Mouse (Mus musculus) forebrain, embryonic 15.5 days (tissue): ENCODE results near the gene Synpo2. TPM values are rescaled to one million over a fixed set of nuclear protein-coding genes. Genes with fewer than 3 reads are reported as not detected.
A peak's percentile ranks its signal among the peaks of the same experiment; 100 is the strongest.

ENCODE experiments used
- ATAC-seq: fragments of 200-750 bp; cut with Nextera tagmentation; replicated peaks from 2 replicates; pipeline ENCODE4 v1.8.0; 2017; ENCODE audit warnings: mild to moderate bottlenecking, moderate TSS enrichment, moderate library complexity
- H3K27ac ChIP-seq: fragments of 300-500 bp; sonication (generic); replicated peaks from 2 replicates; pipeline ENCODE4 v1.5.1; 2015; ENCODE audit warnings: mild to moderate bottlenecking, inconsistent platforms
- H3K27me3 ChIP-seq: fragments of 300-500 bp; sonication (generic); 2 replicates; pipeline ENCODE4 v1.6.1; 2015; ENCODE audit warnings: inconsistent platforms
- H3K36me3 ChIP-seq: fragments of 300-500 bp; sonication (generic); 2 replicates; pipeline ENCODE4 v1.6.1; 2015; ENCODE audit warnings: mild to moderate bottlenecking, inconsistent platforms
- H3K4me1 ChIP-seq: fragments of 300-500 bp; sonication (generic); 2 replicates; pipeline ENCODE4 v1.6.1; 2015; ENCODE audit warnings: inconsistent platforms
- H3K4me2 ChIP-seq: fragments of 300-500 bp; sonication (generic); replicated peaks from 2 replicates; pipeline ENCODE4 v1.6.1; 2015; ENCODE audit warnings: mild to moderate bottlenecking, inconsistent platforms
- H3K4me3 ChIP-seq: fragments of 300-500 bp; sonication (generic); 2 replicates; pipeline ENCODE4 v1.5.1; 2015; ENCODE audit warnings: mild to moderate bottlenecking, inconsistent platforms
- H3K9ac ChIP-seq: fragments of 300-500 bp; sonication (generic); replicated peaks from 2 replicates; pipeline ENCODE4 v1.6.1; 2015; ENCODE audit warnings: mild to moderate bottlenecking, inconsistent platforms
- H3K9me3 ChIP-seq: fragments of 300-500 bp; sonication (generic); 2 replicates; pipeline ENCODE4 v1.6.1; 2016; ENCODE audit warnings: inconsistent platforms
- WGBS: fragments of 180-500 bp; shearing (Covaris S2); methylation state at CpG from one replicate; pipeline ENCODE4 v1.1.7; 2015; ENCODE audit warnings: mixed read lengths; 5-methylcytosine and 5-hydroxymethylcytosine counted together
- polyA plus RNA-seq: library from polyadenylated mRNA; unstranded; fragments of >200 nt; fragmentation: Nextera tagmentation; extraction: Ambion mirVana; gene quantifications from 2 replicates; pipeline ENCODE4 v1.2.1, GENCODE M21; 2015

The Synpo2 gene
- polyA plus RNA-seq, 1 experiment from 2014 or later = 1.7 TPM

GRCm38 (mm10) chr3:123237446-123237845 lies 1.5 kb upstream of the Synpo2 start:
- Histone ChIP-seq H3K36me3 (no peaks in the 10 kb centered on the region), H3K27ac (no peak overlapping the region), H3K4me1 (peaks cover 19% of the 10 kb centered on the region), H3K9ac (no peak overlapping the region), H3K4me3 (no peak overlapping the region), H3K9me3 (no peaks in the 10 kb centered on the region), H3K4me2 (no peak overlapping the region), H3K27me3 (no peaks in the 10 kb centered on the region)
- no peak for ATAC-seq

GRCm38 (mm10) chr3:123237039-123237438 lies 1.1 kb upstream of the Synpo2 start:
- no peaks in the 10 kb centered on the region for H3K36me3 ChIP-seq
- H3K4me1 ChIP-seq = peaks cover 19% of the 10 kb centered on the region
- ATAC-seq = no peak
- H3K9ac ChIP-seq = no peak overlapping the region
- no peaks in the 10 kb centered on the region for H3K9me3 ChIP-seq
- 25% methylated on average over 7 of the region's 7 CpGs for WGBS
- no peaks in the 10 kb centered on the region for H3K27me3 ChIP-seq
- no peak overlapping the region for H3K4me3 ChIP-seq
- no peak overlapping the region for H3K4me2 ChIP-seq
- H3K27ac ChIP-seq = no peak overlapping the region

DNA sequence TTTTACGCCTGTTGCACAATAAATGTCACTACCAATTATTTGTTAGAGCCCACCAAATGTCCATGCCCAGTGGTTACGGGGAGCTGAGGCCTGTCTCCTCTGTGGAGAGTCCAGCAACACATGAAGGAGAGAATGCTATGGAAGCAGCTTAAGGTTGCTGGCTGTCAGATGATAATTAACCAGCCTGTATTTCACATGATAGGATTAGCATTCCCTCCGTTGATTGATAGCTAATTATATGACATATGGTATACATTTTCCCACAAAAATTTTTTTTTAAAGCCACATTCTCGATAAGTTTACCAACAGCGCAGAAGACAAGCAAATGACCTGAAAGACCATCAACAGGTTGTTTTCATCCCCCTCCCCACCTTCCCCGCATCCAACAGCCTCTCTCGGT lies 454 bp downstream of the Synpo2 start:
- Histone ChIP-seq H3K9me3 (no peaks in the 10 kb centered on the region), H3K9ac (peak overlapping the region; percentile 49; the same call in 1 of the 2 replicates), H3K27ac (no peak overlapping the region), H3K36me3 (no peaks in the 10 kb centered on the region), H3K27me3 (no peaks in the 10 kb centered on the region), H3K4me1 (peaks cover 19% of the 10 kb centered on the region), H3K4me2 (peak overlapping the region; percentile 91), H3K4me3 (peak overlapping the region; percentile 47)
- no peak for ATAC-seq
- WGBS = 17% methylated on average over 7 of the region's 7 CpGs

DNA sequence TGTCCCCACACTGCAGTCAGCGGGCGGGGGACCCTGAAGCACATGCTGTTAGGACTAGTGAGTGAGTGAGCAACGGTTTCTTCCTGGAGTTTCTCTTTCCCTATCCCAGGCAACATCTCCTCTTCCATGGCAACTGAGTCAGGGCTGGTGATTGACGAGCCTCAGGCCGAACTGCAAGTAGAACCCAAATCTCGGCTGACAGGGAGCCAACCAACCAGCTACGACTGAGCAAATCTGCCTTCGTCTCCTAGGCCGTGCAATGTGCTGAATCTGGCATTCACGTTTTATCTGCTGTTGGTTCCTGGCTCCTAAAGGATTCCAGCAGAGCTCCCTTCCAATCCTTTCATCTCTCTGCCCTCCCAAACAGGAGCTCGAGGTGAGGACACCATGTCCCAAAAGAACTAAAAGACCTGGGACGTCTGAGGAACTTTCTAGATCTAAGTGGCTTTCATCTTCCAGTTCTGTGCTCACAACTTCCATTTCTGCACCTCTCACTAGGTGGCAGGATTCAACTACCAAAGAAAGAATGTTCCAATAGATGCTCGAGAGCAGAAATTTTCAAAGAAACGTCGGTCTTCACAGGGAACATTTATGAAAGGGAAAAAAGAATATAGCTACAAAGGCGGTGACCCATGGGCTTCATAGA lies 1.6 kb downstream of the Synpo2 start:
- peaks cover 19% of the 10 kb centered on the region for H3K4me1 ChIP-seq
- ATAC-seq = 0 out of 2 replicates have a peak, but pooled peaks have one; percentile 24
- no peak overlapping the region for H3K9ac ChIP-seq
- H3K4me2 ChIP-seq = no peak overlapping the region
- WGBS = 49% methylated on average over 16 of the region's 16 CpGs
- H3K27me3 ChIP-seq = no peaks in the 10 kb centered on the region
- H3K36me3 ChIP-seq = no peaks in the 10 kb centered on the region
- no peak overlapping the region for H3K27ac ChIP-seq
- H3K9me3 ChIP-seq = no peaks in the 10 kb centered on the region
- H3K4me3 ChIP-seq = no peak overlapping the region

DNA sequence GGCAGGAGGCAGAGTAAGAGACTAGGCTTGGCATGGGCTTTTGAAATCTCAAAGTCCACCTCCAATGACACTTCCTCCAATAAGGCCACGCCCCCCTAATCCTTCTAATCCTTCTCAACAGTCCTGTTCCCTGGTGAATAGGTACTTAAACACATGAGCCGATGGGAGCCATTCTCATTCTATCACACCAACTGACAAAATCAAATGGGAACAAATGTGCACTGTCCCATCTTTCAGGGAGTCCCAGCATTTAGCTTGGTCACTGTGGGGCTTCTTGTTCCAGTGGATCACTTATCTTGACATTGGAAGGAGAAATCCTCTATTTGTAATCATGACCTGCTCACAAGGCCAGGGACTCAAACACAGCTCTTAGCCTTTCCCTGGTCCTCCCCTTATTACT lies 4.3 kb downstream of the Synpo2 start:
- Histone ChIP-seq H3K4me1 (peaks cover 14% of the 10 kb centered on the region), H3K27ac (no peak overlapping the region), H3K4me2 (no peak overlapping the region), H3K9ac (no peak overlapping the region), H3K36me3 (no peaks in the 10 kb centered on the region), H3K27me3 (no peaks in the 10 kb centered on the region), H3K4me3 (no peak overlapping the region), H3K9me3 (no peaks in the 10 kb centered on the region)
- ATAC-seq = no peak
- WGBS = 88% methylated on average over 2 of the region's 2 CpGs

DNA sequence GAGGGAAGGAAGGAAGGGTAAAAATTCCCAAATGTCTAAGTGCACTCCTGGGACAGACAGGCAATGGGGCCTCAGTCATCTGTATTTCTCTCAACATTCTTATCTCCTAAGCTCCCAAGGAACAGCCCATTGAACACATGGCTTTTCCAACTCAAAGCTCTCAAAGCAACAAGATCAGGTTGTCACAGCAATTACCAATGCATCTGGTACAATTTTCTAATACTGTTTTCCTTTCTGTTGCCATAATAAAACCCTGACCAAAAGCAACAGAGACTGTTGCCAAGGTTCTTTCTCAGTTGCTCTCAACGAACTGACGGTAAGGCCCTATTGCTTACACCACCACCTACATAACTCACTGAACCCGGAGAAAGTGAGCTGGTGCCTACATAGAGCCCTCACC lies 8.7 kb downstream of the Synpo2 start:
- H3K4me3 ChIP-seq = no peak overlapping the region
- no peaks in the 10 kb centered on the region for H3K4me1 ChIP-seq
- no peak overlapping the region for H3K9ac ChIP-seq
- H3K36me3 ChIP-seq = no peaks in the 10 kb centered on the region
- no peaks in the 10 kb centered on the region for H3K9me3 ChIP-seq
- no peak overlapping the region for H3K4me2 ChIP-seq
- 95% methylated on average over 3 of the region's 3 CpGs for WGBS
- H3K27ac ChIP-seq = no peak overlapping the region
- no peaks in the 10 kb centered on the region for H3K27me3 ChIP-seq
- ATAC-seq = no peak

DNA sequence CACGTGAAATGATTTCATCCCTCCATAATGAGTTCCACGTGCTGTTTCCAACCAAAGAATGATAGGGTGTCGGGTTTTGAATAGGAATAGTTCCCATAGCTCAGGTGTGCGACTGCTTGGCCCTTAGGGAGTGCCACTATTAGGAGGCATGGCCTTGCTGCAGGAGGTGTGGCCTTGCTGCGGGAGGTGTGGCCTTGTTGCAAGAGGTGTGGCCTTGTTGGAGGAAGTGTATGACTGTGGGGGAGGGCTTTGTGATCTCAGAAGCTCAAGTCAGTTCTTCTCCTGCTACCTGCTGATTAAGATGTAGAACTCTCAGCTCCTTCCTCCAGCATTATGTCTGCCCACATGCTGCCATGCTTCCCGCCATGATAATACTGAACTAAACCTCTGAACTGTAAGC lies 17.3 kb downstream of the Synpo2 start:
- H3K27ac ChIP-seq = no peak overlapping the region
- no peak overlapping the region for H3K4me3 ChIP-seq
- no peaks in the 10 kb centered on the region for H3K9me3 ChIP-seq
- H3K9ac ChIP-seq = no peak overlapping the region
- H3K36me3 ChIP-seq = no peaks in the 10 kb centered on the region
- no peaks in the 10 kb centered on the region for H3K4me1 ChIP-seq
- no peak for ATAC-seq
- H3K27me3 ChIP-seq = no peaks in the 10 kb centered on the region
- no peak overlapping the region for H3K4me2 ChIP-seq
- 64% methylated on average over 6 of the region's 6 CpGs for WGBS

DNA sequence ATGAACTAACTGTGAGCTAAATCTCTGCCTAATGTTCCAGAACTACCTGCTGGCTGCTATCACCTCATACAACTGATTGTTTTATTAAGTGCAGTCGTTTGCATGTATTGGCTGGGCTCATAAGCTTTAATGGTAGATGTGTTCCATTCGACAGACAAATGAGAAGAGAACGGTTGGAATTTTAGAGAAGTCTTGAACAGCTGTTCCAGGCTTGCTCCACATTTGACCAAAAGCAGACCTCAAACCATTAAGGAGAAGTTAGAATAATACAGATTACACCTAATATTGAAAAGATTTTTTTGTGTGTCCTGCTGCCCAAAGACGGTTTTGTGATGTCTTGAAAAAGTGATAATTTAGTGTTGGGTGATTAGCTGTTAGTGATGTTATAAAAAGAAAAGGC lies 27.1 kb downstream of the Synpo2 start:
- H3K9me3 ChIP-seq = no peaks in the 10 kb centered on the region
- WGBS = 78% methylated on average over 4 of the region's 4 CpGs
- H3K4me2 ChIP-seq = no peak overlapping the region
- H3K27ac ChIP-seq = no peak overlapping the region
- no peaks in the 10 kb centered on the region for H3K36me3 ChIP-seq
- no peaks in the 10 kb centered on the region for H3K4me1 ChIP-seq
- H3K9ac ChIP-seq = no peak overlapping the region
- no peak overlapping the region for H3K4me3 ChIP-seq
- ATAC-seq = no peak
- H3K27me3 ChIP-seq = no peaks in the 10 kb centered on the region

DNA sequence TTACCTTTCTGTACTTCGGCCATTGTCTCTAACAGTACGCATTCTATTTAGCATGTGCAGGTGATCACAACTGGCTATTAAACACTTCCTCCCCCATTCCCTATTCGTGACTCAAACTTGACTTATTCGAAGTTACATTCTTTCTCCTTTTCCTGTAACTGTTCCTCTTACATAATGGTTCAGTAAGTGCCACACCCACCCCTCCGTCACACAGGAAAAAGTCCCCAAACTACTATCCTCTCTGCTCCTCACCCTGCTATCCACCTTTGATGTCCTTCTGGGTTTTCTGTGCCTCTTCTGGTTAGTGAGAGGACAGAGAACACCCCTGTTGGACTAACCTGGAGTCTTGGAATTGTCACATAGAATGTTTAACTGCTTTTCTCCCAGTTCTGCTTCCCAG lies 28.6 kb downstream of the Synpo2 start:
- Histone ChIP-seq H3K4me3 (no peak overlapping the region), H3K27ac (no peak overlapping the region), H3K4me1 (no peaks in the 10 kb centered on the region), H3K4me2 (no peak overlapping the region), H3K36me3 (no peaks in the 10 kb centered on the region), H3K9me3 (no peaks in the 10 kb centered on the region), H3K9ac (no peak overlapping the region), H3K27me3 (no peaks in the 10 kb centered on the region)
- 84% methylated on average over 5 of the region's 5 CpGs for WGBS
- no peak for ATAC-seq

DNA sequence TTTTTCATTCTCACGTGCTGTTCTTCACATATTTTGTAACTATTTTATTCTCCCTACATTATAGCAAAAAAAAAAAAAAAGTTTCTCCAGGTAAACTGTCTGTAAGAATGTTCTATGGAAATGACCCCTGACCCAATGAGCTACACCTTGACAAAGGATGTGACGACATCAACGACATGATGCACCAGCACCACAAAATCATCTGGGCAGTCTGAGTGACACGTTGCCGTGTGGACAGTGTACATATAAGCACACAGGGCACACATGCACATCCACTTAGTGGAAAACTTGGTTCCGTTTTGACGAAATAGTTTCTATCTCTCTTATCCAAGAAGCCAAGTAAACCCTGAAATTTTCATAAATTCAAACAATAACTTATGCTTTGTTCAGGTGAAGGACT lies 30.5 kb downstream of the Synpo2 start:
- Histone ChIP-seq H3K27ac (no peak overlapping the region), H3K36me3 (no peaks in the 10 kb centered on the region), H3K4me2 (no peak overlapping the region), H3K9me3 (no peaks in the 10 kb centered on the region), H3K4me1 (no peaks in the 10 kb centered on the region), H3K9ac (no peak overlapping the region), H3K4me3 (no peak overlapping the region), H3K27me3 (no peaks in the 10 kb centered on the region)
- ATAC-seq = no peak
- 87% methylated on average over 7 of the region's 7 CpGs for whole genome bisulfite sequencing

DNA sequence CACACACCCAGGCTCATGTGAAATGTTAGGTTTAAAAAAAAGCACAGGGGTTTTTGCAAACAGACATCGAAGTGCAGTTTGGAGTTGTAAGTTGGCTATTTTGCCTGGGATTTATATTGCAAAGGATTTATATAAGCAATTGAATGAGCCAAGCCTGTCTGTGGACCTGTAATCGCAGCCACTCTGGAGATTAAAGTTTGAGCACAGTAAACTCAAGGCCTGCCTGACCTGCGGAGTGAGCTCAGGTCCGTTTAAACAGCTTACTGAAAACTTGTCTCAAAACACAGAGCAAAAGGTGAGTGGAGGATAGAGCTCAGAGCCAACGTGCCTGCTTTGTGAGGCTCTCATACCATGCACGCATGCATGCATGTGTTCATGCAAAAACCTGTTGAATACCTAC lies 30.9 kb downstream of the Synpo2 start:
- Histone ChIP-seq H3K27ac (no peak overlapping the region), H3K4me1 (no peaks in the 10 kb centered on the region), H3K9ac (no peak overlapping the region), H3K27me3 (no peaks in the 10 kb centered on the region), H3K36me3 (no peaks in the 10 kb centered on the region), H3K9me3 (no peaks in the 10 kb centered on the region), H3K4me2 (no peak overlapping the region), H3K4me3 (no peak overlapping the region)
- no peak for ATAC-seq
- 71% methylated on average over 6 of the region's 6 CpGs for WGBS

- no peaks in the 10 kb centered on the region for H3K36me3 ChIP-seq
- no peaks in the 10 kb centered on the region for H3K4me1 ChIP-seq
- no peak for ATAC-seq
- H3K9ac ChIP-seq = no peak overlapping the region
- no peaks in the 10 kb centered on the region for H3K27me3 ChIP-seq
- no peak overlapping the region for H3K4me3 ChIP-seq
- WGBS = 28% methylated on average over 4 of the region's 4 CpGs
- H3K9me3 ChIP-seq = no peaks in the 10 kb centered on the region
- no peak overlapping the region for H3K27ac ChIP-seq
- H3K4me2 ChIP-seq = no peak overlapping the region
Measured at GRCm38 (mm10) chr3:123204658-123205057, 31.3 kb downstream of the Synpo2 start.

DNA sequence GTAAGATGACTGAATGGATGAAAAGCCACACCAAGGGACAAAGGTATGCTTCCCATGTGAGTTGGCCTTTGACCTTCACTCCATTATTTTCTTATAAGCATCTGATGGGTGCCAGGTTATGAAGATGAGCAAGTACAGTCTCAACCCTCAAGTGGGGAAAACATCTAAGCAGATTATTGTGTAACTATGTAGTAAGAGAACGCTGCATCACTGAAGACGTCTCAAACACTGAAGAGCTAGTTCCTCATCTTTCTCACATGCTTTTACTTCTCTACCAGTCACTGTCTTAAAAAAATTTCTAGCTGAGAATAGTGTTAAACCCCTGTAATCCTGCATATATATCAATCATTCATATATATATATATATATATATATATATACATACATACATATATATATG lies 34.2 kb downstream of the Synpo2 start:
- 89% methylated on average over 2 of the region's 2 CpGs for WGBS
- no peaks in the 10 kb centered on the region for H3K9me3 ChIP-seq

More for the DNA sequence above, 34.2 kb downstream of the Synpo2 start:
- Histone ChIP-seq H3K4me1 (no peaks in the 10 kb centered on the region), H3K4me2 (no peak overlapping the region), H3K4me3 (no peak overlapping the region), H3K27ac (no peak overlapping the region), H3K9ac (no peak overlapping the region), H3K27me3 (no peaks in the 10 kb centered on the region), H3K36me3 (no peaks in the 10 kb centered on the region)
- ATAC-seq = no peak
